Mouse (Mus musculus) spleen, adult 12 weeks (tissue): ENCODE measurements around the gene Gm2016.
"Not testable (repeated sequence)": the region's sequence is repeated elsewhere in the genome, so short reads cannot be mapped to it uniquely, and the experiment has no call there.

Source experiments
- DNase-seq: peaks from one replicate; pipeline ENCODE4 v3.0.0; 2022; ENCODE audit warnings: low spot score

The Gm2016 gene

GRCm38 (mm10) chr12:87873772-87874171 lies at the start of gene Gm2016:
Gene Gm2016 (plus strand): TSS chr12:87874072.
- not testable (repeated sequence) for DNase-seq

DNA sequence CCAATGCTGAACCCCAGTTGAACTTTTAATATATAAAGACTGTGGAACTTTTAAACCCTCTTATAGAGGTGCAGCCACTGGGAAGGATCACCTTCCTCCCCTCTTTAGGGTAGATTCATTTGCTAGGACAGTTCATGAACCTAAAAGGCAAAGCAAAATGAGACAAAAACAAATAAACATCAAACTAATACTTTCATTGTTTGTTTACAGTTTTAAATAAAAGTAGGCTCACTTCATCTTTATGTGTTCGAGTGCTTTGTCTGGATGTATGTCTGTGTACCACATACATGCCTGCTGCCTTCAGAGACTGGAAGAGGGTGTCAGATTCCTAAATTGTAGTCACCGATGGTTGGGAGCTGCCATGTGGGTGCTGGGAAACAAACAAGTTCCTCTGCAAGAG lies 31.6 kb upstream of the Gm2016 start, which contains the start of gene Gm2001:
Gm2001 (minus strand) TSS at position 101 of the 400 bp plus-strand sequence.
- DNase-seq, result not testable (repeated sequence)

GRCm38 (mm10) chr12:87850657-87851056 lies 23.2 kb upstream of the Gm2016 start:
- DNase-seq, result not testable (repeated sequence)

DNA sequence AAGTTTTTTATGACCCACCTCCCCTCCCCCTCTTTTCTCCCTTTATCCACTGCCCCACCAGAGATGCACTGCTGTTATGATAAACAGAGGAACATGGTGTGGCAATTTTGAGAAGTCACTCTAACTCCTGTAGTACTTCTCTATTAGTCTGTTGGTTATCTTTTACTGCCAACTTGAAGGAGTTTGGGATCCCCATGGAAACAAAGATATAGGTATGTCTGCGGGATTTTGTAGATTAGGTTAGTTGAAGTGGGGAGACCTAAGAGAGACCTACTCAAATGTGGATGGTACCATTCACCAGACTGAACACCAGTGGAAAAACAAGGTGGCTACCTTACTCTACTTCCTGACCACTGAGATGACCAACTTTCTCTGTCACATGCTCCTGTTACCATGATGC lies 17.8 kb upstream of the Gm2016 start:
- not testable (repeated sequence) for DNase-seq

GRCm38 (mm10) chr12:87861740-87862692 lies 11.9 kb upstream of the Gm2016 start:
- not testable (repeated sequence) for DNase-seq

DNA sequence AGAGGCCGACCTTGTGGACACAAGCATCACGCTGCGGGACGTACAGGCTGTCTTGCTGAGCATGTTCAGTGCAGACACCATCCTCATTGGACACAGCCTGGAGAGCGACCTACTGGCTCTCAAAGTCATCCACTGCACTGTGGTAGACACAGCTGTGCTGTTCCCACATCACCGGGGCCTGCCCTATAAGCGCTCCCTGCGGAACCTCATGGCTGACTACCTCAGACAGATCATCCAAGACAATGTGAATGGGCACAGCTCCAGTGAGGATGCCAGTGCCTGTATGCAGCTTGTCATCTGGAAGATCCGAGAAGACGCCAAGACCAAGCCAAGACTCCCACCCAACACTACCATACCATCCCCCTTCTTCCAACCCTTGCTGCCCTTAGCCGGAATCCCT lies 10.2 kb upstream of the Gm2016 start:
- DNase-seq, result not testable (repeated sequence)

GRCm38 (mm10) chr12:87864048-87864447 lies 9.8 kb upstream of the Gm2016 start:
- not testable (repeated sequence) for DNase-seq

GRCm38 (mm10) chr12:87895070-87895469 lies 21.2 kb downstream of the Gm2016 start, which contains the start of gene Gm2022:
Gene Gm2022 (plus strand): TSS chr12:87895370.
- not testable (repeated sequence) for DNase-seq

GRCm38 (mm10) chr12:87919721-87920120 lies 45.8 kb downstream of the Gm2016 start, which contains the start of gene Gm2035:
Gene Gm2035 (minus strand): TSS chr12:87919857.
- not testable (repeated sequence) for DNase-seq
